Mouse (Mus musculus): Measurements from ENCODE around the gene Gcgr. TPM values are rescaled to one million over a fixed set of nuclear protein-coding genes. Genes with fewer than 3 reads are reported as not detected.
A peak's percentile ranks its signal among the peaks of the same experiment; 100 is the strongest.

Gene Gcgr
- polyA plus RNA-seq, 1 experiment from 2014 or later = 1.9 TPM

GRCm38 (mm10) chr11:120499894-120500293 lies 30.6 kb upstream of the Gcgr start:
- H3K4me3 ChIP-seq (ENCODE audit: low read depth, low read length) = no peak overlapping the region
- H3K27ac ChIP-seq (ENCODE audit: low read length) = peak overlapping the region; percentile 78; the same call in 1 of the 2 replicates
- no peak overlapping the region for H3K9ac ChIP-seq (replicated peaks; ENCODE audit: low read depth, low read length)
- no peak for ATAC-seq (ENCODE audit: insufficient number of reproducible peaks, insufficient read depth, low FRiP score, low read depth)
- H3K4me2 ChIP-seq (replicated peaks; ENCODE audit: low read depth, low read length) = no peak overlapping the region
- H3K4me1 ChIP-seq (ENCODE audit: control insufficient read depth, insufficient read depth, low read length) = no peaks in the 10 kb centered on the region
- 71% methylated on average over 6 of the region's 6 CpGs for WGBS
- no peaks in the 10 kb centered on the region for H3K9me3 ChIP-seq (ENCODE audit: control insufficient read depth, low read depth, low read length)
- H3K36me3 ChIP-seq (ENCODE audit: control insufficient read depth, insufficient read depth, low read length) = peaks cover 34% of the 10 kb centered on the region
- H3K27me3 ChIP-seq (ENCODE audit: control insufficient read depth, insufficient read depth, low read length) = no peaks in the 10 kb centered on the region

GRCm38 (mm10) chr11:120500357-120500756 lies 30.1 kb upstream of the Gcgr start:
- 20% methylated on average over 3 of the region's 3 CpGs for WGBS
- Histone ChIP-seq H3K27me3 (ENCODE audit: control insufficient read depth, insufficient read depth, low read length) (no peaks in the 10 kb centered on the region), H3K9ac (replicated peaks; ENCODE audit: low read depth, low read length) (no peak overlapping the region), H3K4me2 (replicated peaks; ENCODE audit: low read depth, low read length) (no peak overlapping the region), H3K4me3 (ENCODE audit: low read depth, low read length) (no peak overlapping the region), H3K9me3 (ENCODE audit: control insufficient read depth, low read depth, low read length) (no peaks in the 10 kb centered on the region), H3K36me3 (ENCODE audit: control insufficient read depth, insufficient read depth, low read length) (peaks cover 29% of the 10 kb centered on the region), H3K27ac (ENCODE audit: low read length) (peak overlapping the region; percentile 78; the same call in 1 of the 2 replicates), H3K4me1 (ENCODE audit: control insufficient read depth, insufficient read depth, low read length) (no peaks in the 10 kb centered on the region)
- peak; percentile 57; the same call in 1 of the 2 replicates for ATAC-seq (ENCODE audit: insufficient number of reproducible peaks, insufficient read depth, low FRiP score, low read depth)

GRCm38 (mm10) chr11:120501018-120501417 lies 29.5 kb upstream of the Gcgr start:
- H3K9ac ChIP-seq (replicated peaks; ENCODE audit: low read depth, low read length) = no peak overlapping the region
- no peaks in the 10 kb centered on the region for H3K9me3 ChIP-seq (ENCODE audit: control insufficient read depth, low read depth, low read length)
- WGBS = 58% methylated on average over 6 of the region's 6 CpGs
- H3K4me1 ChIP-seq (ENCODE audit: control insufficient read depth, insufficient read depth, low read length) = no peaks in the 10 kb centered on the region
- no peak overlapping the region for H3K4me2 ChIP-seq (replicated peaks; ENCODE audit: low read depth, low read length)
- no peaks in the 10 kb centered on the region for H3K27me3 ChIP-seq (ENCODE audit: control insufficient read depth, insufficient read depth, low read length)
- ATAC-seq (ENCODE audit: insufficient number of reproducible peaks, insufficient read depth, low FRiP score, low read depth) = no peak
- H3K36me3 ChIP-seq (ENCODE audit: control insufficient read depth, insufficient read depth, low read length) = peaks cover 23% of the 10 kb centered on the region
- H3K4me3 ChIP-seq (ENCODE audit: low read depth, low read length) = no peak overlapping the region
- H3K27ac ChIP-seq (ENCODE audit: low read length) = no peak overlapping the region; the same call in 1 of the 2 replicates

GRCm38 (mm10) chr11:120501701-120502100 lies 28.8 kb upstream of the Gcgr start:
- no peak for ATAC-seq (ENCODE audit: insufficient number of reproducible peaks, insufficient read depth, low FRiP score, low read depth)
- H3K4me1 ChIP-seq (ENCODE audit: control insufficient read depth, insufficient read depth, low read length) = peaks cover 4% of the 10 kb centered on the region; the same call in 1 of the 2 replicates
- no peak overlapping the region for H3K4me2 ChIP-seq (replicated peaks; ENCODE audit: low read depth, low read length)
- H3K4me3 ChIP-seq (ENCODE audit: low read depth, low read length) = no peak overlapping the region
- no peak overlapping the region for H3K9ac ChIP-seq (replicated peaks; ENCODE audit: low read depth, low read length)
- H3K9me3 ChIP-seq (ENCODE audit: control insufficient read depth, low read depth, low read length) = no peaks in the 10 kb centered on the region
- WGBS = 89% methylated on average over 4 of the region's 4 CpGs
- no peaks in the 10 kb centered on the region for H3K27me3 ChIP-seq (ENCODE audit: control insufficient read depth, insufficient read depth, low read length)
- H3K36me3 ChIP-seq (ENCODE audit: control insufficient read depth, insufficient read depth, low read length) = peaks cover 16% of the 10 kb centered on the region
- no peak overlapping the region for H3K27ac ChIP-seq (ENCODE audit: low read length)

GRCm38 (mm10) chr11:120505661-120506060 lies 24.8 kb upstream of the Gcgr start:
- H3K4me1 ChIP-seq (ENCODE audit: control insufficient read depth, insufficient read depth, low read length) = peaks cover 10% of the 10 kb centered on the region
- H3K27ac ChIP-seq (ENCODE audit: low read length) = no peak overlapping the region
- no peaks in the 10 kb centered on the region for H3K27me3 ChIP-seq (ENCODE audit: control insufficient read depth, insufficient read depth, low read length)
- H3K36me3 ChIP-seq (ENCODE audit: control insufficient read depth, insufficient read depth, low read length) = no peaks in the 10 kb centered on the region
- no peak overlapping the region for H3K9ac ChIP-seq (replicated peaks; ENCODE audit: low read depth, low read length)
- 77% methylated on average over 3 of the region's 3 CpGs for WGBS
- H3K4me3 ChIP-seq (ENCODE audit: low read depth, low read length) = no peak overlapping the region
- no peak overlapping the region for H3K4me2 ChIP-seq (replicated peaks; ENCODE audit: low read depth, low read length)
- H3K9me3 ChIP-seq (ENCODE audit: control insufficient read depth, low read depth, low read length) = no peaks in the 10 kb centered on the region
- no peak for ATAC-seq (ENCODE audit: insufficient number of reproducible peaks, insufficient read depth, low FRiP score, low read depth)

GRCm38 (mm10) chr11:120506899-120507298 lies 23.6 kb upstream of the Gcgr start:
- Histone ChIP-seq H3K36me3 (ENCODE audit: control insufficient read depth, insufficient read depth, low read length) (no peaks in the 10 kb centered on the region), H3K4me3 (ENCODE audit: low read depth, low read length) (no peak overlapping the region), H3K4me1 (ENCODE audit: control insufficient read depth, insufficient read depth, low read length) (peaks cover 10% of the 10 kb centered on the region), H3K27me3 (ENCODE audit: control insufficient read depth, insufficient read depth, low read length) (no peaks in the 10 kb centered on the region), H3K9ac (replicated peaks; ENCODE audit: low read depth, low read length) (no peak overlapping the region), H3K9me3 (ENCODE audit: control insufficient read depth, low read depth, low read length) (no peaks in the 10 kb centered on the region), H3K4me2 (replicated peaks; ENCODE audit: low read depth, low read length) (no peak overlapping the region), H3K27ac (ENCODE audit: low read length) (peak overlapping the region; percentile 77)
- WGBS = 61% methylated on average over 4 of the region's 4 CpGs
- ATAC-seq (ENCODE audit: insufficient number of reproducible peaks, insufficient read depth, low FRiP score, low read depth) = peak; percentile 51

GRCm38 (mm10) chr11:120507611-120508289 lies 22.7 kb upstream of the Gcgr start:
- Histone ChIP-seq H3K27ac (ENCODE audit: low read length) (peak overlapping the region; percentile 79), H3K4me2 (replicated peaks; ENCODE audit: low read depth, low read length) (no peak overlapping the region), H3K9ac (replicated peaks; ENCODE audit: low read depth, low read length) (no peak overlapping the region), H3K36me3 (ENCODE audit: control insufficient read depth, insufficient read depth, low read length) (no peaks in the 10 kb centered on the region), H3K27me3 (ENCODE audit: control insufficient read depth, insufficient read depth, low read length) (no peaks in the 10 kb centered on the region), H3K4me3 (ENCODE audit: low read depth, low read length) (no peak overlapping the region), H3K9me3 (ENCODE audit: control insufficient read depth, low read depth, low read length) (no peaks in the 10 kb centered on the region), H3K4me1 (ENCODE audit: control insufficient read depth, insufficient read depth, low read length) (peaks cover 10% of the 10 kb centered on the region)
- peak; percentile 83 for ATAC-seq (ENCODE audit: insufficient number of reproducible peaks, insufficient read depth, low FRiP score, low read depth)
- WGBS = 57% methylated on average over 13 of the region's 13 CpGs

- ATAC-seq (ENCODE audit: insufficient number of reproducible peaks, insufficient read depth, low FRiP score, low read depth) = no peak; the same call in 1 of the 2 replicates
- no peaks in the 10 kb centered on the region for H3K27me3 ChIP-seq (ENCODE audit: control insufficient read depth, insufficient read depth, low read length)
- no peak overlapping the region for H3K4me3 ChIP-seq (ENCODE audit: low read depth, low read length)
- no peak overlapping the region for H3K4me2 ChIP-seq (replicated peaks; ENCODE audit: low read depth, low read length)
- H3K9ac ChIP-seq (replicated peaks; ENCODE audit: low read depth, low read length) = no peak overlapping the region
- H3K9me3 ChIP-seq (ENCODE audit: control insufficient read depth, low read depth, low read length) = no peaks in the 10 kb centered on the region
- no peaks in the 10 kb centered on the region for H3K36me3 ChIP-seq (ENCODE audit: control insufficient read depth, insufficient read depth, low read length)
- peaks cover 10% of the 10 kb centered on the region for H3K4me1 ChIP-seq (ENCODE audit: control insufficient read depth, insufficient read depth, low read length)
- peak overlapping the region; percentile 79 for H3K27ac ChIP-seq (ENCODE audit: low read length)
- WGBS = 71% methylated on average over 9 of the region's 9 CpGs
These were observed 22.1 kb upstream of the Gcgr start for GRCm38 (mm10) chr11:120508290-120508870.

Data from stomach, embryonic 14.5 days (tissue).